Mouse (Mus musculus) hindbrain, embryonic 15.5 days (tissue): ENCODE measurements around the gene Mindy2. TPM values are rescaled to one million over a fixed set of nuclear protein-coding genes. Genes with fewer than 3 reads are reported as not detected.
A peak's percentile ranks its signal among the peaks of the same experiment; 100 is the strongest.

Experiments used
- ATAC-seq: fragments of 200-750 bp; cut with Nextera tagmentation; 2 replicates; pipeline ENCODE4 v1.8.0; 2017; ENCODE audit warnings: low read depth, moderate number of reproducible peaks, moderate TSS enrichment; ENCODE audit not compliant: low FRiP score
- H3K27ac ChIP-seq: fragments of 300-500 bp; sonication (generic); replicated peaks from 2 replicates; pipeline ENCODE4 v1.5.1; 2015; ENCODE audit warnings: mild to moderate bottlenecking, inconsistent platforms
- H3K27me3 ChIP-seq: fragments of 300-500 bp; sonication (generic); 2 replicates; pipeline ENCODE4 v1.6.1; 2015; ENCODE audit warnings: control low read depth, inconsistent platforms
- H3K36me3 ChIP-seq: fragments of 300-500 bp; sonication (generic); 2 replicates; pipeline ENCODE4 v1.6.1; 2015; ENCODE audit warnings: control low read depth, inconsistent platforms
- H3K4me1 ChIP-seq: fragments of 300-500 bp; sonication (generic); replicated peaks from 2 replicates; pipeline ENCODE4 v1.6.1; 2015; ENCODE audit warnings: control low read depth, inconsistent platforms
- H3K4me2 ChIP-seq: fragments of 300-500 bp; sonication (generic); 2 replicates; pipeline ENCODE4 v1.6.1; 2015; ENCODE audit warnings: moderate library complexity, mild to moderate bottlenecking, inconsistent platforms
- H3K4me3 ChIP-seq: fragments of 300-500 bp; sonication (generic); 2 replicates; pipeline ENCODE4 v1.5.1; 2015; ENCODE audit warnings: mild to moderate bottlenecking, inconsistent platforms
- H3K9ac ChIP-seq: fragments of 300-500 bp; sonication (generic); 2 replicates; pipeline ENCODE4 v1.6.1; 2015; ENCODE audit warnings: inconsistent platforms
- H3K9me3 ChIP-seq: fragments of 300-500 bp; sonication (generic); 2 replicates; pipeline ENCODE4 v1.6.1; 2016; ENCODE audit warnings: control low read depth, inconsistent platforms
- WGBS: fragments of 180-500 bp; shearing (Covaris S2); methylation state at CpG from one replicate; pipeline ENCODE4 v1.1.7; 2015; 5-methylcytosine and 5-hydroxymethylcytosine counted together
- polyA plus RNA-seq: library from polyadenylated mRNA; unstranded; fragments of >200 nt; fragmentation: Nextera tagmentation; extraction: Ambion mirVana; gene quantifications from 2 replicates; pipeline ENCODE4 v1.2.1, GENCODE M21; 2015

Gene Mindy2
- polyA plus RNA-seq, result 26.7 and 28.0 TPM in 2 replicates

- peak; percentile 99 for ATAC-seq
- Histone ChIP-seq H3K4me2 (peak within 1 kb of the TSS; percentile 57), H3K27me3 (no peaks in the 10 kb centered on the region), H3K9me3 (no peaks in the 10 kb centered on the region), H3K4me3 (peak within 1 kb of the TSS; percentile 97), H3K9ac (peak within 1 kb of the TSS; percentile 98), H3K36me3 (no peaks in the 10 kb centered on the region), H3K4me1 (peaks cover 38% of the 10 kb centered on the region), H3K27ac (peak within 1 kb of the TSS; percentile 98)
- WGBS, result 1% methylated on average over 65 of the region's 67 CpGs
Observed at GRCm38 (mm10) chr9:70657013-70657967, at the start of gene Mindy2. Mindy2 (minus strand) TSS chr9:70657174.

GRCm38 (mm10) chr9:70706444-70706843, 49.5 kb upstream of the Mindy2 start:
- H3K27ac ChIP-seq, result no peak overlapping the region
- ATAC-seq, result no peak
- peaks cover 9% of the 10 kb centered on the region; the same call in 1 of the 2 replicates for H3K36me3 ChIP-seq
- H3K27me3 ChIP-seq, result no peaks in the 10 kb centered on the region
- WGBS, result 98% methylated on average over 1 of the region's 1 CpGs
- no peaks in the 10 kb centered on the region for H3K4me1 ChIP-seq
- no peak overlapping the region for H3K4me2 ChIP-seq
- H3K9ac ChIP-seq, result no peak overlapping the region
- no peak overlapping the region for H3K4me3 ChIP-seq
- no peaks in the 10 kb centered on the region for H3K9me3 ChIP-seq

DNA sequence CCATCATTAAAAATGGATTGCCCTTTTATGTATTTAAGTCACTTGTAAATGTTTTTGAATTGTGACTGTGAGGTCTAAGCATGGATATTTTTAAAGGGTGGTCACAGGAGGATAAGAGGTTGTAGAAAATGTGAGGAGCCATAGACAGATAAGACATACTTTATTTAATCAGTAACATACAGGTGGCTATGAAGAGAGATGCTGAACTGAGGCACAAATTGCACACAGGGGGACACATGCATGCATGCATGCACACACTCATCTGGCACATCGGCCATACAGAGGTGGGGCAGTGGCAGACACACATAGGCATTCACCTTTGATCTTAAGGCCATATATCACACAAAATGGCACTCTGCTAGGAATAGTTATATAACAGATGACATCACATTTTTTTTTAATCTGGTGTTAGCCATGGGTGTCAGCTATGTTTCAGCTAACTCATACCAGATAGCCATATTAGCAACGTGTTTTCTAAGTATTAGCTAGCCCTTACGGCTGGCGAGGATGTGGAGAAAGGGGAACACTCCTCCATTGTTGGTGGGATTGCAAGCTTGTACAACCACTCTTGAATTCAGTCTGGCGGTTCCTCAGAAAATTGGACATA, 46.7 kb upstream of the Mindy2 start:
- Histone ChIP-seq H3K27ac (no peak overlapping the region), H3K9ac (no peak overlapping the region), H3K9me3 (no peaks in the 10 kb centered on the region), H3K27me3 (no peaks in the 10 kb centered on the region), H3K4me1 (no peaks in the 10 kb centered on the region), H3K4me3 (no peak overlapping the region), H3K4me2 (no peak overlapping the region), H3K36me3 (peaks cover 9% of the 10 kb centered on the region; the same call in 1 of the 2 replicates)
- no peak for ATAC-seq
- 94% methylated on average over 5 of the region's 5 CpGs for WGBS

DNA sequence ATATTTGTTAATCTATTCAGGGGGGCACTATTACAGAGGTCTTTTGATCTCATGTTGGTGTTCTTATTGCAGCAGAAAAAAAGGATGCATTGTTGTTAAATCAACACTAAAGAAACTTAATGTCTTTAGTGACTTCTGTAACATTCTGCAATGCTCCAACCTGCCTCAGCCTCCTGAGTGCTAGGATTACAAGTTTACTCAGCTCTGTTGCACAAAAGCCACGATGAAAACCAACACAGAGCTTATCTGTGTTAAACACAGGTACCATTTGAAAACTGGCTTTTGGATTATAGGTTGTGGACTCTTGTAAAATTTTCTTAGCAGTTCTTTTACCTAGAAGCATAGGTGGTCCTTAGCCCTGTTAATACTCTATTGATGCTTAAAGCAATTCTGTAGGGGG, 41.1 kb upstream of the Mindy2 start:
- no peak overlapping the region for H3K27ac ChIP-seq
- no peaks in the 10 kb centered on the region for H3K9me3 ChIP-seq
- H3K4me2 ChIP-seq, result no peak overlapping the region
- no peak overlapping the region for H3K9ac ChIP-seq
- no peak overlapping the region for H3K4me3 ChIP-seq
- H3K4me1 ChIP-seq, result no peaks in the 10 kb centered on the region
- H3K36me3 ChIP-seq, result no peaks in the 10 kb centered on the region
- no peaks in the 10 kb centered on the region for H3K27me3 ChIP-seq
- no peak for ATAC-seq
- WGBS, result 86% methylated on average over 1 of the region's 1 CpGs

- ATAC-seq, result no peak
- WGBS, result 93% methylated on average over 2 of the region's 2 CpGs
- Histone ChIP-seq H3K4me1 (no peaks in the 10 kb centered on the region), H3K4me2 (no peak overlapping the region), H3K27ac (no peak overlapping the region), H3K9me3 (no peaks in the 10 kb centered on the region), H3K36me3 (no peaks in the 10 kb centered on the region), H3K4me3 (no peak overlapping the region), H3K9ac (no peak overlapping the region), H3K27me3 (no peaks in the 10 kb centered on the region)
Observed at GRCm38 (mm10) chr9:70695723-70696122, 38.7 kb upstream of the Mindy2 start.

DNA sequence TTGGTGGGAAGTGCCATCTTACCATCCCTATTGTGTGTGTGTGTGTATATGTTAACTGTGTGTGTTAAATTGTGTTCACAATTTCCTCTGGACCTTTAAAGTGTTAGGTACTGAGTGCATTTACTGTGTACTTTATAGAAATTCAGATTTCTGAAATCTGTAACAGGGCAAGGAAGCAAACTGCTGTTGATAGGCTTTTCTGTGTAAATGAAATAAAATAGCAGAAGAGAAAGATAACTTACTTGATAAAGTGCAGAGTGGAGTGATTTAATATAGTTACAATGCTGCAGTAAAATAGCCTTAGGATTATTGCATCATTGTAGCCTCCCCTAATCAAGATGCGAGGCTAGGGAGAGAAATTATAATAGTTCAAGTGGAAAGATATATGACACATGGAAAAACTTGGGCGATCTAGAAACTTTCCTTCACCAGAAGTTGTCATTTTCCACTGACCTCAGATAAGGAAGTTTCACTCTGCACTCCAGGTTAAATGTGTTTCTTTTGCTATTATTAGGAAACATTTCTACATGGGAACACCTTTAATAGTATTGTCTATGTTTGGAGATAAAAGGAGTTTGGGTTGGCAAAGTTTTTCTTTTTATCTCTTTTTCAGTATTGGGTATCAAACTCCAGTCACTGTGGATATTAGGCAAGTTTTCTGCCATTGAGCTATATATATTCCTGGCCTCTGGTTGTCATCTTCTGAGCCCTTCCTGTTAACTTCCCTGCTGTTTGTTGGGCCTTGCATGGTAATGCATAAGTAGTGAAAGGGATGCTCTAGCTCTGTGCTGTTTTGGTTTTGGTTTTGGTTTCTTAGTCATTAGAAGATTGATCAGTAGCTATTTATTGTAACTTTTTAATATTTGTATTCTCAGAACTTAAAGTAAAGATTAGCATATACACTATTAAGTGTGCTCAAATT, 35.1 kb upstream of the Mindy2 start:
- Histone ChIP-seq H3K4me1 (no peaks in the 10 kb centered on the region), H3K36me3 (no peaks in the 10 kb centered on the region), H3K27ac (no peak overlapping the region), H3K27me3 (no peaks in the 10 kb centered on the region), H3K4me3 (no peak overlapping the region), H3K9ac (no peak overlapping the region), H3K9me3 (no peaks in the 10 kb centered on the region), H3K4me2 (no peak overlapping the region)
- 85% methylated on average over 2 of the region's 2 CpGs for WGBS
- no peak for ATAC-seq

GRCm38 (mm10) chr9:70690579-70690978, 33.6 kb upstream of the Mindy2 start:
- Histone ChIP-seq H3K4me2 (no peak overlapping the region), H3K36me3 (no peaks in the 10 kb centered on the region), H3K27me3 (no peaks in the 10 kb centered on the region), H3K4me3 (no peak overlapping the region), H3K27ac (no peak overlapping the region), H3K4me1 (no peaks in the 10 kb centered on the region), H3K9me3 (no peaks in the 10 kb centered on the region), H3K9ac (no peak overlapping the region)
- ATAC-seq, result no peak

DNA sequence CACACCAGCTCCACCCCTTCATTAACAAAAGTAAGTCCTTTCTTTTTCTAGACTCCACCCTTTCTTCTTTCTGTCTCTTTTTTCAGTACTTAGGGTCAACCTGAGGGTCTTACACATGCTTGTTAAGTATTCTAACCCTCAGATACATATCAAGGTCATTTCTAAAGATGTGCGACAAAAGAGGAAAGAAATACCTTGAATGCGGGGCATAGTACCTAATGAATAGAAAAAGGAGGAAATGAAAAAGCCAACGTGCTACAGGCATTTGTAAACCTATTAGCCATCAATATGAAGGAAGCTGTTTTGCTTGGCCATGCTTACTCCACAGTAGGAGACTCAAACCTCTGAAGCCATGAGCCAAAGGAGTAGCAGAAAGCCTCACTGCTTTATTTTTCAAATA, 33.0 kb upstream of the Mindy2 start:
- Histone ChIP-seq H3K9me3 (no peaks in the 10 kb centered on the region), H3K4me3 (no peak overlapping the region), H3K27me3 (no peaks in the 10 kb centered on the region), H3K9ac (no peak overlapping the region), H3K4me1 (no peaks in the 10 kb centered on the region), H3K36me3 (no peaks in the 10 kb centered on the region), H3K4me2 (no peak overlapping the region), H3K27ac (no peak overlapping the region)
- 81% methylated on average over 3 of the region's 3 CpGs for WGBS
- ATAC-seq, result no peak

DNA sequence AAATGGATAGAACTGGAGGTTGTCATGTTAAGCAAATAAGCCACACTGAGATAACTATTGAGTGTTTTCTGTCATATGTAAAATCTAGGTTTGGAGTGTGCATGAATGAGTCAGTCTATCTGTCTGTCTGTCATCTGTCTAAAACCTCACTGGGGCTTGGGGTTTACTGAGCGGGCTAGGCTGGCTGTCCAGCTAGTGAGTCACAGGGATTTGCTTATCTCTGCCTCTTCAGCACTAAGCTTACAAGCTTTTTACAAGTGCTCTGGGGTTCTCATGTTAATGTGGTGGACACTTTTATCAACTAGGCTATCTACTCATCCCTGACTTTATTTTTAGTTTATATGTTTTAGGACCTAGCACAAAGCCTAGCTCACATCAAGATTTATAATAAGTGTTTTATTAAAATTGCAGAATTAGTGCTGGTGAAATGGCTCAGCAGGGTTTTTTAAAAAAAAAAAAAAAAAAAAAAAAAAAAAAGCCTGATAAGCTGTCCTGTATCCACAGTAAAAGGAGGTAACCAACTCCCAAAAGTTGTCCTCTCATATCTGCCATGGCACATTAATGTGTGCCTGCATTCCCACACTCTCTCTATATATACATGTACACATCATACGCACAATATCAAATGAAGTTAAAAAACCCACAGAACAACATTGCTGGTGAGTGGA, 31.5 kb upstream of the Mindy2 start:
- 91% methylated on average over 2 of the region's 2 CpGs for WGBS
- Histone ChIP-seq H3K4me2 (no peak overlapping the region), H3K4me3 (no peak overlapping the region), H3K9me3 (no peaks in the 10 kb centered on the region), H3K27ac (no peak overlapping the region), H3K36me3 (no peaks in the 10 kb centered on the region), H3K9ac (no peak overlapping the region), H3K4me1 (no peaks in the 10 kb centered on the region), H3K27me3 (no peaks in the 10 kb centered on the region)
- ATAC-seq, result no peak

GRCm38 (mm10) chr9:70682202-70682601, 25.2 kb upstream of the Mindy2 start:
- H3K27ac ChIP-seq, result no peak overlapping the region
- 89% methylated on average over 1 of the region's 1 CpGs for WGBS
- no peaks in the 10 kb centered on the region for H3K27me3 ChIP-seq
- no peak overlapping the region for H3K4me3 ChIP-seq
- H3K9ac ChIP-seq, result no peak overlapping the region
- no peaks in the 10 kb centered on the region for H3K9me3 ChIP-seq
- no peaks in the 10 kb centered on the region for H3K36me3 ChIP-seq
- no peak for ATAC-seq
- H3K4me2 ChIP-seq, result no peak overlapping the region
- H3K4me1 ChIP-seq, result peaks cover 24% of the 10 kb centered on the region
